Mouse (Mus musculus) heart, adult 11 months (tissue): ENCODE data around the gene Scml4.

Experiments
- DNase-seq: peaks from one replicate; pipeline ENCODE4 v3.0.0; 2022

Gene Scml4

GRCm38 (mm10) chr10:42862102-42862740 lies 2.1 kb downstream of the Scml4 start:
- peak; percentile 96 for DNase-seq

GRCm38 (mm10) chr10:42862806-42863205 lies 2.6 kb downstream of the Scml4 start:
- DNase-seq, result peak; percentile 51

- DNase-seq, result peak; percentile 94
Observed at GRCm38 (mm10) chr10:42863621-42864391, 3.6 kb downstream of the Scml4 start.

GRCm38 (mm10) chr10:42864696-42865095 lies 4.5 kb downstream of the Scml4 start:
- peak; percentile 87 for DNase-seq

GRCm38 (mm10) chr10:42868416-42868815 lies 8.2 kb downstream of the Scml4 start:
- peak; percentile 61 for DNase-seq

GRCm38 (mm10) chr10:42869467-42869866 lies 9.3 kb downstream of the Scml4 start:
- DNase-seq, result peak; percentile 70

GRCm38 (mm10) chr10:42872269-42873010 lies 12.3 kb downstream of the Scml4 start:
- DNase-seq, result peak; percentile 87

- peak; percentile 78 for DNase-seq
Observed at GRCm38 (mm10) chr10:42873077-42873595, 13.0 kb downstream of the Scml4 start.

- no peak for DNase-seq
Observed at GRCm38 (mm10) chr10:42876172-42876571, 16.0 kb downstream of the Scml4 start.

- DNase-seq, result peak; percentile 44
Observed at GRCm38 (mm10) chr10:42879269-42879681, 19.1 kb downstream of the Scml4 start.

- peak; percentile 77 for DNase-seq
Observed at GRCm38 (mm10) chr10:42879682-42880081, 19.5 kb downstream of the Scml4 start.

- no peak for DNase-seq
Observed at GRCm38 (mm10) chr10:42887040-42887439, 26.9 kb downstream of the Scml4 start.

- peak; percentile 76 for DNase-seq
Observed at GRCm38 (mm10) chr10:42888241-42888640, 28.1 kb downstream of the Scml4 start.

GRCm38 (mm10) chr10:42890365-42890764 lies 30.2 kb downstream of the Scml4 start:
- DNase-seq, result peak; percentile 91

GRCm38 (mm10) chr10:42892250-42892649 lies 32.1 kb downstream of the Scml4 start:
- peak; percentile 29 for DNase-seq

GRCm38 (mm10) chr10:42892987-42893386 lies 32.8 kb downstream of the Scml4 start:
- no peak for DNase-seq

- peak; percentile 89 for DNase-seq
Observed at GRCm38 (mm10) chr10:42893857-42894256, 33.7 kb downstream of the Scml4 start.

GRCm38 (mm10) chr10:42894263-42894662 lies 34.1 kb downstream of the Scml4 start:
- DNase-seq, result peak; percentile 90

- peak; percentile 88 for DNase-seq
Observed at GRCm38 (mm10) chr10:42894696-42895095, 34.5 kb downstream of the Scml4 start.

GRCm38 (mm10) chr10:42896621-42897020 lies 36.5 kb downstream of the Scml4 start:
- peak; percentile 68 for DNase-seq

GRCm38 (mm10) chr10:42897166-42897565 lies 37.0 kb downstream of the Scml4 start:
- peak; percentile 86 for DNase-seq

- peak; percentile 89 for DNase-seq
Observed at GRCm38 (mm10) chr10:42897632-42898031, 37.5 kb downstream of the Scml4 start.

- DNase-seq, result peak; percentile 81
Observed at GRCm38 (mm10) chr10:42901361-42901760, 41.2 kb downstream of the Scml4 start.
